Mouse (Mus musculus): Measurements from ENCODE around the gene Soat2. TPM values are rescaled to one million over a fixed set of nuclear protein-coding genes. Genes with fewer than 3 reads are reported as not detected.

Gene Soat2
- polyA plus RNA-seq, 1 experiment from 2014 or later, result not detected

GRCm38 (mm10) chr15:102105764-102106730 lies 44.3 kb upstream of the Soat2 start:
- no peak for ATAC-seq
- Histone ChIP-seq H3K9ac (ENCODE audit: low read length) (no peak overlapping the region), H3K4me1 (ENCODE audit: control insufficient read depth, insufficient read depth, low read length) (peaks cover 16% of the 10 kb centered on the region), H3K27ac (ENCODE audit: low read depth, low read length) (no peak overlapping the region), H3K36me3 (ENCODE audit: control insufficient read depth, insufficient read depth, low read length) (no peaks in the 10 kb centered on the region), H3K27me3 (replicated peaks; ENCODE audit: control insufficient read depth, insufficient read depth, low read length) (peaks cover 30% of the 10 kb centered on the region), H3K4me3 (ENCODE audit: low read depth, low read length) (peak overlapping the region; percentile 28; the same call in 1 of the 2 replicates), H3K4me2 (ENCODE audit: low read length) (peak overlapping the region; percentile 55; the same call in 1 of the 2 replicates), H3K9me3 (replicated peaks; ENCODE audit: control insufficient read depth, low read length) (no peaks in the 10 kb centered on the region)
- DNase-seq (ENCODE audit: low spot score), result no peak
- WGBS, result 26% methylated on average over 18 of the region's 18 CpGs

GRCm38 (mm10) chr15:102106754-102107456 lies 43.4 kb upstream of the Soat2 start:
- Histone ChIP-seq H3K4me1 (ENCODE audit: control insufficient read depth, insufficient read depth, low read length) (peaks cover 9% of the 10 kb centered on the region), H3K36me3 (ENCODE audit: control insufficient read depth, insufficient read depth, low read length) (no peaks in the 10 kb centered on the region), H3K4me3 (ENCODE audit: low read depth, low read length) (peak overlapping the region; percentile 28), H3K27me3 (replicated peaks; ENCODE audit: control insufficient read depth, insufficient read depth, low read length) (peaks cover 30% of the 10 kb centered on the region), H3K9ac (ENCODE audit: low read length) (peak overlapping the region; percentile 40), H3K4me2 (ENCODE audit: low read length) (peak overlapping the region; percentile 55), H3K9me3 (replicated peaks; ENCODE audit: control insufficient read depth, low read length) (no peaks in the 10 kb centered on the region), H3K27ac (ENCODE audit: low read depth, low read length) (no peak overlapping the region)
- no peak for DNase-seq (ENCODE audit: low spot score)
- 0 out of 2 replicates have a peak, but pooled peaks have one; percentile 18 for ATAC-seq
- 3% methylated on average over 37 of the region's 38 CpGs for WGBS

GRCm38 (mm10) chr15:102107689-102108573 lies 42.4 kb upstream of the Soat2 start:
- peaks cover 30% of the 10 kb centered on the region for H3K27me3 ChIP-seq (replicated peaks; ENCODE audit: control insufficient read depth, insufficient read depth, low read length)
- no peaks in the 10 kb centered on the region for H3K9me3 ChIP-seq (replicated peaks; ENCODE audit: control insufficient read depth, low read length)
- peaks cover 8% of the 10 kb centered on the region for H3K4me1 ChIP-seq (ENCODE audit: control insufficient read depth, insufficient read depth, low read length)
- ATAC-seq, result peak; percentile 54; the same call in 1 of the 2 replicates
- H3K4me3 ChIP-seq (ENCODE audit: low read depth, low read length), result no peak overlapping the region
- H3K9ac ChIP-seq (ENCODE audit: low read length), result no peak overlapping the region; the same call in 1 of the 2 replicates
- H3K27ac ChIP-seq (ENCODE audit: low read depth, low read length), result no peak overlapping the region
- H3K4me2 ChIP-seq (ENCODE audit: low read length), result peak overlapping the region; percentile 55; the same call in 1 of the 2 replicates
- peak; percentile 82 for DNase-seq (ENCODE audit: low spot score)
- WGBS, result 36% methylated on average over 13 of the region's 13 CpGs
- H3K36me3 ChIP-seq (ENCODE audit: control insufficient read depth, insufficient read depth, low read length), result no peaks in the 10 kb centered on the region

- Histone ChIP-seq H3K9ac (ENCODE audit: low read length) (no peak overlapping the region), H3K36me3 (ENCODE audit: control insufficient read depth, insufficient read depth, low read length) (no peaks in the 10 kb centered on the region), H3K4me2 (ENCODE audit: low read length) (no peak overlapping the region), H3K9me3 (replicated peaks; ENCODE audit: control insufficient read depth, low read length) (no peaks in the 10 kb centered on the region), H3K27me3 (replicated peaks; ENCODE audit: control insufficient read depth, insufficient read depth, low read length) (peaks cover 30% of the 10 kb centered on the region), H3K27ac (ENCODE audit: low read depth, low read length) (no peak overlapping the region), H3K4me1 (ENCODE audit: control insufficient read depth, insufficient read depth, low read length) (peaks cover 8% of the 10 kb centered on the region), H3K4me3 (ENCODE audit: low read depth, low read length) (no peak overlapping the region)
- ATAC-seq, result peak; percentile 18; the same call in 1 of the 2 replicates
- 48% methylated on average over 18 of the region's 18 CpGs for WGBS
- DNase-seq (ENCODE audit: low spot score), result peak; percentile 85
Observed at GRCm38 (mm10) chr15:102108651-102109525, 41.4 kb upstream of the Soat2 start.

GRCm38 (mm10) chr15:102110271-102110670 lies 40.1 kb upstream of the Soat2 start:
- no peak overlapping the region for H3K9ac ChIP-seq (ENCODE audit: low read length)
- H3K4me3 ChIP-seq (ENCODE audit: low read depth, low read length), result no peak overlapping the region
- 98% methylated on average over 7 of the region's 7 CpGs for WGBS
- no peak overlapping the region for H3K27ac ChIP-seq (ENCODE audit: low read depth, low read length)
- peaks cover 27% of the 10 kb centered on the region for H3K27me3 ChIP-seq (replicated peaks; ENCODE audit: control insufficient read depth, insufficient read depth, low read length)
- peaks cover 8% of the 10 kb centered on the region for H3K4me1 ChIP-seq (ENCODE audit: control insufficient read depth, insufficient read depth, low read length)
- no peak overlapping the region for H3K4me2 ChIP-seq (ENCODE audit: low read length)
- ATAC-seq, result no peak
- peaks cover 4% of the 10 kb centered on the region; the same call in 1 of the 2 replicates for H3K36me3 ChIP-seq (ENCODE audit: control insufficient read depth, insufficient read depth, low read length)
- H3K9me3 ChIP-seq (replicated peaks; ENCODE audit: control insufficient read depth, low read length), result no peaks in the 10 kb centered on the region
- no peak for DNase-seq (ENCODE audit: low spot score)

GRCm38 (mm10) chr15:102110701-102111494 lies 39.4 kb upstream of the Soat2 start:
- no peak overlapping the region for H3K4me2 ChIP-seq (ENCODE audit: low read length)
- H3K9me3 ChIP-seq (replicated peaks; ENCODE audit: control insufficient read depth, low read length), result no peaks in the 10 kb centered on the region
- no peak overlapping the region for H3K9ac ChIP-seq (ENCODE audit: low read length)
- ATAC-seq (no peak), DNase-seq (ENCODE audit: low spot score) (no peak)
- peaks cover 10% of the 10 kb centered on the region for H3K4me1 ChIP-seq (ENCODE audit: control insufficient read depth, insufficient read depth, low read length)
- H3K36me3 ChIP-seq (ENCODE audit: control insufficient read depth, insufficient read depth, low read length), result peaks cover 9% of the 10 kb centered on the region; the same call in 1 of the 2 replicates
- WGBS, result 80% methylated on average over 28 of the region's 29 CpGs
- peaks cover 20% of the 10 kb centered on the region for H3K27me3 ChIP-seq (replicated peaks; ENCODE audit: control insufficient read depth, insufficient read depth, low read length)
- no peak overlapping the region for H3K27ac ChIP-seq (ENCODE audit: low read depth, low read length)
- no peak overlapping the region for H3K4me3 ChIP-seq (ENCODE audit: low read depth, low read length)

- WGBS, result 75% methylated on average over 11 of the region's 11 CpGs
- Histone ChIP-seq H3K27ac (ENCODE audit: low read depth, low read length) (no peak overlapping the region), H3K9ac (ENCODE audit: low read length) (no peak overlapping the region), H3K4me2 (ENCODE audit: low read length) (no peak overlapping the region), H3K4me1 (ENCODE audit: control insufficient read depth, insufficient read depth, low read length) (peaks cover 13% of the 10 kb centered on the region), H3K27me3 (replicated peaks; ENCODE audit: control insufficient read depth, insufficient read depth, low read length) (peaks cover 15% of the 10 kb centered on the region), H3K4me3 (ENCODE audit: low read depth, low read length) (no peak overlapping the region), H3K9me3 (replicated peaks; ENCODE audit: control insufficient read depth, low read length) (no peaks in the 10 kb centered on the region), H3K36me3 (ENCODE audit: control insufficient read depth, insufficient read depth, low read length) (peaks cover 14% of the 10 kb centered on the region; the same call in 1 of the 2 replicates)
- ATAC-seq (no peak), DNase-seq (ENCODE audit: low spot score) (no peak)
Observed at GRCm38 (mm10) chr15:102111495-102111829, 38.9 kb upstream of the Soat2 start.

All from forebrain, embryonic 14.5 days (tissue).